Mouse (Mus musculus) spleen, adult 18-20 months (tissue): ENCODE results near the gene Brd3os.

Experiments used
- DNase-seq, 2 experiments: peaks; one replicate each; pipeline ENCODE4 v3.0.0; 2022; ENCODE audit warnings: mixed read lengths in 2 of 2

Brd3os gene

DNA sequence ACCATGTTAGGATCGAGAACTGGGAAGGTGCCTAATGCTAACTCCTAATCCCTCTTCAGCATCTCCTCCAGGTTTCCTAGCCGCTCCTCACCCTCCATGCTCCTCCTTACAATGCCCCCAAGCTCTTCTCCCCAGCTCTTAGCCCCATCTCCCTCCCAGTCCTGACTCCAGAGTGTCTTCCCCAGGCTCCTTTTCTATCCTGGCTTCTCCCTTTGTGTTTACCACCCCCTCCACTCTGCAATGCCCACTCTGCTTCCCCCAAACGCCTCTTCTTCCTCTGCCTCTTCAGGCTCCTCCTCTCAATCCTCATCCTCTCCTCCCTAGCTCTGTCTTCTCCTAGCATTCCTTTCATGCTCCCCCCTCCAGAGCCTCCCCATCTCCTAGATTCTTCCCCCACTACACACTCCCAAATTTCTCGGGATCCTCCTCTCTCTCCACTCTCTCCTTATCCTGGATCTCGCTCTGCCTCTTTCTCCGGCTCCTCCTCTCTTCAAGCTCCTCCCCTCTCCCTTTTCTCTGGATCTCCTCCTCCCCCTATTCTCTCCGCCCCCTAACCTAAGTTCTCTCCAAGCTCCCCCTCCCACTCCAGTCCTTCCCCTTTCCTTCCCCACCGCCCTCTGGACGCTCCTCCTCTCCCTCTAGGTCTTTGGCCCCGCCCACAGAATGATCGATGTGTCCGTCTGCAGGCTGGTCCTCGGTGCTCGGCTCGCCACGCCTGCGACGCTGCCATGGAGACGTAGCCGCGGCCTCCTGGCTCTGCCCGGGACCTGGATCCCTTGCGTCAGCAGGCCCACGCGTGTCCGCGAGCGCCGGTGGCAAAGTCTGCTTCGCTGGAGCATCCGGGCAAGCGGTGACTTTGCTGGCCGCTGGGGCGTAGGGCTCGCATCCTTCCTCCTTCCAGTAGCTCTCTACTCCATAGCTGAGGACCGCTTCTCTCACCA is at the start of gene Brd3os:
Gene Brd3os, plus strand, starts transcription at position 558 of the 941 bp plus-strand sequence.
- peak; percentile 66 to 70 for DNase-seq

DNA sequence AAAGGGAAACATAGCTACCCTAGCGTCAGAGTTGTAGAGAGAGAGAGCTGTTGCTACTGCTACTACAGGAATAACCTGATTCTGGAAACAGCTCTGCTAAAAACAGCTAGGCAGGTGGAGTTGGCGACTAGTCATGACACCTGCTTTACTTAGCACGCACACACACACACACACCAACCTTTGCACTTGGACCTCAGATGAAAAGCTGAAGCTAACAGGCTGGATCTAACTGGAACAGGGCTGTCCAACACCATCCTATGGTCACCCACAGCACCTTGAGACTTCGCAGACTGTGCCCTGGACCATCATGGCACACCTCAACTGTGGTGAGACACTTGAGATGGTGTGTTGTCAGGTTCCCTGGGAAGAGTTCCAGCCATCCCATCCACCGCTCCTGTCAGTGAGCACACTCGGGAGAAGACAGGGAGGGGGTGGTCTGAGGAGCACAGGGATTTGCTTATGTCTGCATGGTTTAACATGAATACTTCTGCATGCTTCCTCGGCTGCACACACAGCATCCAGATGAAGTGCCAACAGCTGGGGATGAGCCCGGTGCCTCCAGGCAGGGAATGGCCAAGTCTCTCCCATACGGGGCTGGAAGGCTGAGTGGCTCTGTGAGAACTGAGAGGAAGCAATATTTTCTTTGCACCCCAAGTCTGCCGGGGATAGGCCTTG is 47.8 kb upstream of the Brd3os start:
- no peak for DNase-seq

DNA sequence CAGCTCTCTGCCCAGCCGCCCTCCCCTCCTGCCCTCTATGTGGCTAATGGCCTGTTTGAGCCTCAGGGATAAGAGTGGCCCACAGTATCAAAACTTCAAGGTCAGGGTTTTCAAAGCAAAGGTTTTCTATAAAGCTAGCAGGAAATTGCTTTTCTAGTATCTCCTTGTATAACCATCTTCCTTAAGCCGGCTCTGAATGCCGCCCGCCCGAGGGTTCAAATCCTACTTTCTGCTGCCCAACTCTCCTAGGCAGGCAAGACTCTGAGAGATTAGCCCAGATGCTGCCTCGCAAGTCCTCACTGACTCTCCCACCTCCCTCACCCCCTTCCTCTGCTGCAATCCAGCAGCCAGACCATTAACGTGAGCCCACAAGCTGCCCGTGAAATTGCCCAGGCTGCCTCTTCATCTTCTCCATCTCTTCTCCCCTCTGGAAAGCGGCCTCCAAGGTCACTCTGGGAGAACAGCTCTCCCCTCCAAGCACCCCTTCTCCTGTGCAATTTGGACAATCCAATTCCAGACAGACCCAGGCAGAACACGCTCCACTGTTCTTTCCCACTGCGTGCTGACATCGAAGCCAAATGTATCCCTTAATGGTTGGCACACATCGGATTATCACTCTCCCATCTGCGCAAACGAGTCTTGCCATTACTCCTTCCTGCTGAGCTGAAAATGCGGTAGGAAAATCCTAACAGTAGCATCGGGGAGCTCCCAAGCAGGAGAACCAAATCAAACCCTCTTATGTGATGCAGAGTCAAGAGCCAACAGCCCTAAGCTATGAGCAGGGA is 45.3 kb upstream of the Brd3os start:
- no peak for DNase-seq

DNA sequence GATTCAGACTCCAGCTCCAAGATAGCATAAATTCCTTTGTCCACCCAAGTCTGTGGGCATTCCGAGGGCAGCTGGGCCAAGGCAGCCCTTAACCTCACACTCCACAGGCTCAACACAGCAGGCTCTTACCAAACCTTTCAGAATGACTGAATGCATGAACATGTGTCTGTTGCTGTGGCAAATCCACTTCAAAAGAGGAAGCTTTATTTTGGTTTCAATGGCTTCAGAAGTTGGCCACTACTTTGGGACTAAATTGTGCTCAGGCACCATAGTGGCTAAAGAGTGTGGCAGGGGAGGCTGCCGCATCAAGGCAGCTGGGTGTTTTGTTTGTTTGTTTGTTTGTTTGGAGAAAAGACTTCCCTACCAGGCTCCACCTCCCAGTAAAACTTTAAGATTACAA is 42.0 kb upstream of the Brd3os start:
- no peak for DNase-seq

DNA sequence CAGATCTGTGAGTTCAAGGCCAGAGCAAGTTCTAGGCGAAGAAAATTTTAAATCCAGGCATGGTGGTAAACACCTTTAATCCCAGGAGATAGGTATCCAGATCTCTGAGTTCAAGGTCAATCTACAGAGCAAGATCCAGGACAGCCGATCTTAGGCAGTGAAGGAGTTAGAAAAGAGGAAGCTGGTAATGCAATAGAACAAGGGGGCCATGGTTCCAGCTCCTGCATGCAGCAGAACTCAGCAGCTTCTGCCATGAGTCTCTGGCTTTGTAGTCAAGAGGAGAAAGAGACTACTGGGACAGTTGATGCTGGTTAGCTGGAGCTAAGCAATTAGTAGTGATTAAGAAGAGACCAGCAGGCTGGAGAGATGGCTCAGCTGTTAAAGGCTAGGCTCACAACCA is 40.6 kb upstream of the Brd3os start:
- DNase-seq: no peak

DNA sequence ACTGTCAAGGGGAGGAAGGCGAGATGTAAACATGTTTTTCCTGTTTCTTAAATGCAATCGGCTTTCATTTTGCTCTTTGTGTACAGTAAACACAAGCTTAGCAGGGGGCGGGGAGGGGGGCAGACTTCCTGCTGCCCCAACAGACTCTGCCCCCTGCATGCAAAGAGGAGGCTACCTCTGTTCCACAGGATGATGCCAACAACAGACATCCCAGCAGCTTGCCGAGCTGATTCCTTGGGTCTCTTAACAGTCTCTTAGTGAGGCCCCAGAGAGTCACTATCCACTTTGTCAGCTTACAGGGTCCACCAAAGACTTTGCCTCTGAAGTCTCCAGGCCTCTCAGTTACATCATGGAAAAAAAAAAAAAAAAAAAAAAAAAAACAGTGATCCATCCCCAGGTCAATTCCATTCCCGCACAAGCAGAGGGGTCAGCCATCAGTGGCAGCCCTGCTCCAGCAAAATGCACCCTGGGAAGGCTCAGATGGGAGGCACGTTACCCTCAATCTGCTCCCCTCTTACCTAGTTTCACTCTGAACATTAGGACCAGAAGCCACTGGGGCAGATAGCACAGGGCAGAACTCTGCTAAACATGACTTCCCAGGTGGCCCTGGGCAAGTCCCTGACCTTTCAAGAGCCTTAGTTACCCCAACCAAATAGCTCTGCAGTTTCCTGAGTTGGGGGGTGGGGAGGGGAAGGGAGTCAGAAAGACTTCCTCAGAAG is 37.6 kb upstream of the Brd3os start:
- DNase-seq: peak in 1 of 2 experiments; percentile 48

DNA sequence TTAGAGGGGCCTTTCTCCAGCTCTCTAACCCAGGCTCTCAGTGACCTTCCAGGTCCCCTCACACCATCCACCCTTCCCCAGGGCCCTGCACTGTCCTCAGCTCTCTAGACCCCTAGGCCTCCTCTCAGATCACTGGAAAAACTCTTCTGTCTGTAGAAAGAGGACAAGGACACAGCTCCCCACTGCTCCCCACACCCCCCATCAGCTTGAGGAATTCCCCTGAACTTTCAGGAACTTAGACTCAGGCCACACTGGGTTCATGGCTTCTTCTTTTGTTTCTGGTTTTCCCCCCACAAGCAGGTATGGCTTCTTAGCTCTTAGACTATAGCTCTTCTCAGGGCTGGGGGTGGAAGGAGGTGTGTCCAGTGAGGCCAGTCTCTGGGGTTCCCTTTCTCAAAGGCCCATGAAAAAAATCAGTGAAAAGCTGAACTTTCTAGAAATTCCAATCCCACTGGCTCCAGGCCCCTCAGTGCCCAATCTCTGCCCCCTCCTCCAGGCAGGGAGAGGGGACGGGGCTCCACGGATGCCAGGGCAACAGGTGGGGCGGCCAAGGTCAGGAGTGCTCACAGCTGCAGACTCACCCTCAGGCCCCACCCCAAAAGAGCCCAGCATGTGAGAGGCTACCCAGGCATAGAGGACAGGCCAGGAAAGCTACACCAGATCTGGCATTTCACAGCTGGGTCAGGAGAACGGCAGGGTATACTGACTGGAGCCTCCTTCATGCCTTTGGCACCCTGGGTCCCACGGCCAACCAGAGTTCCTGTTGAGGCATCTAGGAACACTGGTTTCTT is 36.8 kb upstream of the Brd3os start:
- DNase-seq: peak in 1 of 2 experiments; percentile 53

DNA sequence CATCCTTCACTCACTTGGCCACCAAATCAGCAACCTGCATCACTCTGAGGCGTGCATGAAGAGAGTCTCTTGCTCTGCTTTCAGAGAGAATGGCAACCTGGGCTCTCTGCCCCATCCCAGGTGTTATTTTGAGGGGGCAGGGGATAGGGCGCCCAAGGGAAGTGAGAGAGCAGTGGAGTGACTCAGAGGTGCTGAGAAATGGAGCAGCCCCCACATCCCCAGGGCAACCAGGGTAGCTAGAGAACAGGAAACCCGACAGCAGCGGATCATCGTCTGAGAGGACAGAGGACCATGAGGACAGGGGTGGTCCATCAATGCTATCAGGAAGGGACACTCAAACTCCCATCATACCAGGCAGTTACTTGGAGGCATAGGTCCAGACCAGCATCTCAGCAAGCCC is 35.2 kb upstream of the Brd3os start:
- peak; percentile 49 to 50 for DNase-seq

DNA sequence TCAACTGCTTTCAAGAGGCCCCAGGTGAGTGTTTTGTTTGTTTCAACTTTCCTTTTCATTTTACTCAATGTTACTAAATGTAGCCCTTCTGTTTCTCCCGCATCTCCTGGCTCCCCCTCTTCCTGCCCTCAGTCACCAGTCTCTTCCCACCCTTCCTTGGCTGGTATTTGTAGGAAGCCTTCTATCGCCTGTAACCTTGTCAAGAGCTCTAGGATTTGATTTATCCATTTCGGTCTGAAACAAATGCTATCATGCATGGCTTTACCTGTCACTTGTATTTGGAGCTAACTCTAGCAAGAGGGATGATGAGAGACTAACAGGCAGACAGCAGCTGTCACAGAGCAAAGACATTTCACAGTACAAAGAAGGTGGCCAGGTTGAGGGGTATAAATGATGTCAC is 33.9 kb upstream of the Brd3os start:
- DNase-seq: no peak

DNA sequence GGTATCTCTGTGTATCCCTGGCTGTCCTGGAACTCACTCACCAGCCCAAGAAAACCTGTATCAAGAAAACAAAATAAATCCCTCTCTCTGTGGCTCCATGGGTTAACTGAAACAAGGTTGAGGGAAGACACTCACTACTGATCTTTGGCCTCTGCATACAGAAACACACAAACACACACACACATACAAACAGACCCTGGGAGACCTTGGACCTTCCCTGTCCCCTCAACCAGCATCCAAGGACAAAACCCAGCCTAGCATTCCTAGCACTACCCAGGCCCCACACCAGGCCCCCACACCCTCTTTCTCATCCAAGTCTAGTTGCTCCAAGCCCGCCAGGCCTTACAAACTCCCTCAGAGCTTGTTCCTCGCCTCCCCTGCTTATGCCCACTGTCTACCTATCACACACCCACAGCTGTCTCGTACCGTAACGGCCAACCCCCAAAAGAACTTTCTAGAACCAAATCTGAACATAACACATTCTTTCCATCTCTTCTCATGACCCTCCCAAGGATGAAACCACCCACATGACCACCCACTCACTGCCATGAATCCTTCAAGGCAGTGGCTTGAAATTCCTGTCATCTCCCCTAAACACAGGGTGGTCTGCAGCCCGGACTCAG is 31.5 kb upstream of the Brd3os start:
- DNase-seq: no peak

DNA sequence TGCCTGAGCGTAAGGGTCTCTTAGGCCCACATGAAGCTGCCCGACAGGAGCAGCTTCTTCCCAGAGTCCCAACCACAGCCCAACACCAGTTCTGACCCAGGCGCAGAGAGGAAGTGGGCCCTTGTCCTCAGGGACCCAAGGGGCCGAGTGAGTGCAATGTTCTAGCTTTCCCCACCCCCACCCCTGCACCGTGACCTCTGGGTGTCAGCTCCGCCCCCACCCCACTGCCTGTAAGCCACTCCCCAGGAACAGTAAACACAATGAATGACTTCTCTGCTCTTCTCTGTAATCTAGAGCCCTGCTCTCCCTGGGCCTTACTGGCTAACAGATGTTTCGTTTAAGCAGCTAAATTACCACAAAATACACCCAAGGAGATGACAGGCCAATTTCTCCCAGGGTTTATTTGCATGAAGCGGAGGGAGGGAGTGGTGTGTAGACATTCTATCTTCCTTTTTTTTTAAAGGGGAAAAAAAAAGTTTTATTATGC is 30.4 kb upstream of the Brd3os start:
- peak; percentile 57 to 63 for DNase-seq

DNA sequence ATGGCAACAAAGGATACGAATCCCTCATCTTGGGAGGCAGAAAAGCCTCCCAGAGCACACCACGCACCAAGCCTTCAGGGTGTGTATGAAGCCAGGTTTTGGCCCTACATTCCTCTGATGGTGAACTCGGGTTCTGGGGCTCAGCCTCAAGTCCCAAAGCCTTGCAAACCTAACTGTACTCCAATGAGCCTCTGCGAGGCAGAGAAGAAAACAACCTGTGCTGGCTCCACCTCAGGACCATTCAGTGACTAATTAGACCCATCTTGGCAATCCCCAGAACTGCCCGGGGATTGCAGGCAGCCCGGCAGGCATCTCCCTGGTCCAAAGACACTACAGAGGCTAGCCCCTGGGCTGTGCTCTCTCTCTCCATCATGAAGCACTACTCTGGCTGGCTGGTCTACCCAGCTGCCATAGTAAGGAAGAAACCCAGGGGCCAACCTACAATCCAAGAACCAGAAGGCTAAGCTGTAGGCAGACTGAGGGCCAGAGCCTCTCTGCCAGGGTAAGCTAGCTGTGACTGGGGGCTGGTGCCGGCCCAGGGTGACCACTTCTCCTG is 29.8 kb upstream of the Brd3os start:
- DNase-seq: no peak

DNA sequence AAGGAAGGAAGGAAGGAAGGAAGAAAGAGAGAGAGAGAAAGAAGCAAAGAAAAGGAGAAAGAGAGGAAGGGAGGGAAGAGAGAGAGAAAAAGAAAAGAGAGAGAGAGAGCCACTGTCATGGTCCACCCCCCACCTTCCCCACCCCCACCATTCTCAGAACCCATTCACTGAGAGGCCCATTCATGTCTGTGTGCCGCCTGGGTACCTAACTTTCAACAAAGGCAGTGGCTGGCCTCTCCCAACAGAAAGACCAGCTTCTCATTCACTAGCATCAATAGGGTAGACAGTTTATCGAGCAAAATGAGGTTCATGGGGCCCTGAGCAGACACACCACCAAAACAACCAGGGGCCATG is 28.6 kb upstream of the Brd3os start:
- no peak for DNase-seq

DNA sequence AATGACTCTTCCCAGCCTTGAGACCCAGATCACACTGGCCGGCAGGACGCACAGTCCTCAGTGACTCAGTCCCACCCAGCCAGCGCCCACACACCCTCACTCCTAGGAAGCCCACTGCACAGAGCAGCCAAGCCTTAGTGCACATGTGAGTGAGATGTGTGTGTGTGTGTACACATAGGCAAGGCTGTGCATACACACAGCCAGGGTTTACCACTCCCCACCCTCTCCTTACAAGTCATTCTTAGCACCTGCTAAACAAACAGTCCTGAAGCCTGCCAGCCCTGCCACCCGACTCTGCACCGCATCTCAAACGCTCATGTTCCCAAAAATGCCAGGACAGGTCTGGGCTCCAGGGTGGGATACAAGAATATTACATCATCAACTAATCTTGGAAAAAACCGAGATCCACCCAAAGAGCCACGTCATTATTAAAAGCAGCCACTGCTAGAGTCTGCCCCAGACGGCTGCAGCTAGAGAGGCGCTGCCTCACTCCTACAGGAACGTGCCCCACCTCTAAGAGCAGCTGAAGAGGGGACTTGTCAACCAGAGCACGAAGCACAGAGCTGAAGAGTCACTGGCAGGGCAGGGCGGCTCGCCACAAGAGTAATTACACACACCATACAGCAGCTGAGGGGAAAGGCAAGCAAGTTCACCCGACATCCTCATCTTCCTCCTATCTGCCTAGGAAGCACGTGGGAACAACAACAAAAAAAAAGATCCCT is 28.0 kb upstream of the Brd3os start:
- no peak for DNase-seq

DNA sequence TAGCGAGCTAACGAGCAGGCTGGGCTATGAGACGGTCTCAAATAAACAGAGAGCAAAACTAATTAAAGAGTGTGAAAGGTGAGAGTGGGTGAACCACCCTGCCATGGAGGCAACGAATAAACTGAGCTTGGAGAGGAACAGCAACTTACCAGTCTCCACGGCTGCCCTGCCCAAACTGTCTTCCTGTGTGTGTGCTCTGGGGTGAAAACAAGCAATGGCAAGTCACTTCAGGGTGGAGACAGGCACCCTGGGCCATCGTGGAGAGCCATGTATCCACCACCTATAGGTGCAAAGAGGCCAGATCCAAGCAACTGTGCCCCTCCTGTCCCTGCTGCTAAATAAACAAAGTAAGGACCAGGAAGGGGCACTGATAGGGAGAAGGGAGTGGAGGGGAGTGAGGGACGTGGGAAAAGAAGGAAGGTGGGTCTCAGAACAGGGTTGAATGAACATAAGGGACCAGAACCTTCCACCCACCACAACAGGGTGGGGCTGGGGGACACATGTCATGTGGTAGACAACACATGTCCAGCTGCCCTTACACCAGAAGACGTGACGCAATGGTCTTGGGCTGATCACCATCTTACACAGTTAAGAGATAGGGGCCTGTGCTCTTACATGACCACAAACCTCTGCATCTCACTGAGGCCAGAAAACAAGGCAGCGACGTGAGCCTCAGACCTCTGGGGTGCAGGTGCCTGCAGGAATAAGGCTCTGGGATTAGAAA is 26.9 kb upstream of the Brd3os start:
- no peak for DNase-seq

DNA sequence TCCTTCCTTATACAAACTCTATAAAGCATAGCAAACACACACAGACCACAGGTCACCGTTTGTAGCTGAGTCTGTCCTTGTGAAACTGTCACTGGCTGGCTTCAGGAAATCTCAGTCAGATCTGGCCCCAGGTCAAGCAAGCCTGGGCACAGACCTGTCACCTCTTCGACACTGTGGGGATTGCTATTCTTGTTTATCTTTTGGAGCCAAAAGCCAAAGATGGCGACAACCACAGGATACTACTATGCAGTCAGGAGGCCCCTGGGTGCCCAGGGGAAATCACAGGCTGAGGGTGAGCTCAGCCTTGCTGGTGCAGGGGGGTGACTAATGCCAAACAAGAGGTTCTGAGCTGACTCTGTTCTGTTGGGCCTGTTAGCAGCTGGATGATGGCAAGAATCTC is 25.7 kb upstream of the Brd3os start:
- DNase-seq: no peak

DNA sequence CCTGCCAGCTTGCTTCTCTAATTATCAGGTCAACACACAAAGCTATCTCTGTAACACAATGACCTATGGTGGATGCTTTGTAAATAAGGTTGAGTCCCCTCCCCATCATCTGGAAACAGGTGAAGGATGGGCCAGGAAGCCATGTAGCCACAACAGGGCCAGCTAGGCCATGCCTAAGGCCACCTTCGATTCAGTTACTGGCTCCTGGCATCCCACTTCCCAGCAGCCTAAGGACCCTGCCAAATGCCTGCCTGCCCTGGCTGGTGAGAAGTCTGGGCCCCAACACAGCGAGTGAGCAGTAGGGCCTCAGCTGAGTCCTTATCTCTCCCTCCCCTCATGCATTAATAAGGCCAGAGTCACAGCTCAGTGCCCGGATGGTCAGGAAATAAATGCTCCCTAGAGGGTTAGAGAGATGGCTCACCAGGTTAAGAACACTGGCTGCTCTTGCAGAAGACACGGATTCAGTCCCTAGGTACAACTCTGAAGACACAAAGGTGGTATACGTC is 24.4 kb upstream of the Brd3os start:
- DNase-seq: no peak

DNA sequence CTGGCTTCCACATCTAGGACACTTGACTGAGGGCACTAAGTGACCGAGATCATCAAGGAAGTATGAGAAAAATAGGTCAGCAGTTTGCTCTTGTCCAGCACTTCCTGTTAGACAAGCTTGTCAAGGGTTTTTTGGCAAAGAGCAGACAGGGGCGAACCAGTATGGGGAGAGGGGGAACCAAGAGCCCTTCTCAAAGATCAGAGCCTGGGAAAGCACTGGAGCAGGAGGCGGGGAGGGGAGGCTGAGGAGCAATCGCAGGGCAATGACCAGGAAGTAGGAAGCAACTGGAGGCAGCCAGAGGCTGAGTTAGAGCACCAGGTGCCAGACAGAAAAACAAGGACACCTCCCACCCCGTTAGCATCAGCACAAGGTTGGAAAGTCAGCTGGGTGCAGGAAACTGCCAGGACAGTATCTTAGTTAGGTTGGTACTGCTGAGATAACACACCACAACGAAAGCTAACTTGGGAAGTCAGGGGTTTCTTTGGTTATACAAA is 23.5 kb upstream of the Brd3os start:
- no peak for DNase-seq
